Mouse (Mus musculus) central nervous system, embryonic 14 days (tissue): ENCODE results near the gene Hibadh. TPM values are rescaled to one million over a fixed set of nuclear protein-coding genes. Genes with fewer than 3 reads are reported as not detected.

Experiments used
- polyA plus RNA-seq: library from polyadenylated mRNA; depleted of rRNA; stranded (reverse); fragments of >200 nt; gene quantifications from 2 replicates; pipeline ENCODE4 v1.2.3, GENCODE M21; 2012; rRNA removed

Gene Hibadh
- polyA plus RNA-seq: 34.9 and 35.7 TPM in 2 replicates

DNA sequence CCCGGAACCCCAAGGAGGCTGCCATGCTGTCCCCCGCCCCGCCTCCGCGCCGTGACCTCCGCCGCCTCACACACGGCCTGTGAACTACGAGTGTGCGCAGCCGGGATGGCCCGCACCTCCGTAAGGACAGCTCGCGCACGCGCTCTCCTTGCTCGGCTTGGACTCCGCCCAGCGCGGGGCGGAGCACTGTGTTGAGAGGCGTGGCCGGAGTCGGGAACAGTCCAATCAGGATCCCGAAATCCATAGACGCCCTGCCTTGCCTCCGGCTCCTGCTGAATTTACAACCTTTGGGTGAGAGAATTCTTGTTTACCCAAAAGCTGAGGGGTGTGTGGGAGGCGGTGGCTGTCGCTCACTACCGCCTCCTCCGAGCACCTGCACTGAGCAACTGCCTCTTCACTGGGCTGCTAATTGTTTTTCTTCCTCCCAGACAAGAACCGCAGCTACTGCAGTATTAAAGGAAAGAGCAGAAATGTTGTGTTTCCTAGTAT, at the start of gene Hibadh:
TSS of gene Hibadh (minus strand) at position 166 of the 489 bp plus-strand sequence.

Other genes starting within 250 kb of the Hibadh start
- gene Tax1bp1, start 73.3 kb upstream of the Hibadh start, polyA plus RNA-seq: 63.5 and 67.7 TPM in 2 replicates